Mouse (Mus musculus): ENCODE data around the gene Fam131c.

DNA sequence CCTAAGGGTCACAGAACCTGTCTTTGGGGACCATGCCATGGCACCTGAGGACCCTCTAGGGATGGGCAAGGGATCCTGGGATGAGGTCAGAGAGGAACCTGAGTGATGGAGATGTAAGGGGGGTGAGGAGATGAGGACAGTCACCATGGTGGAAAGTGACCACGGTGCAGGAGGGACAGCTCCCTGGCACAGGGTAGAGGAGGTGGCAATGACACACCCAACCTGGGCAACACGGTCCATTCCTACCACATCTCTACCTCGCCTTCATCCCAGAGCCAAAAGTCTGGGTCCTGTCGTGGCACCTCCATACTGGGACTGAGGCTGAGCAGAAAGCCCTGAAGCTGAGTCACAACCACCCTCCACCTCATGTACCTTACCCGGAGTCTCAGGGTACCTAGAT, 54.8 kb downstream of the Fam131c start:
- TF ChIP-seq CTCF (IDR thresholded peaks at IDR 0.05), result no peak
- peak; percentile 50; the same call in 1 of the 2 replicates for TF ChIP-seq POLR2A (IDR thresholded peaks at IDR 0.05; ENCODE audit: insufficient read depth, low read depth, low read length)
